Mouse (Mus musculus) megakaryocyte, embryonic 14.5 days (primary cell): ENCODE measurements around the gene Lhx4. TPM values are rescaled to one million over a fixed set of nuclear protein-coding genes. Genes with fewer than 3 reads are reported as not detected.
A peak's percentile ranks its signal among the peaks of the same experiment; 100 is the strongest.

ENCODE experiments used
- H3K27me3 ChIP-seq: replicated peaks from 2 replicates; pipeline ENCODE3; 2012; ENCODE audit warnings: inconsistent platforms
- H3K36me3 ChIP-seq: replicated peaks from 2 replicates; pipeline ENCODE3; 2012; ENCODE audit warnings: low read length, inconsistent platforms, mixed read lengths
- H3K4me1 ChIP-seq: 2 replicates; pipeline ENCODE4 v1.6.1; 2012; ENCODE audit warnings: inconsistent platforms
- H3K4me3 ChIP-seq: replicated peaks from 2 replicates; pipeline ENCODE3; 2012; ENCODE audit warnings: moderate library complexity, mild to moderate bottlenecking, inconsistent platforms
- H3K9me3 ChIP-seq: 2 replicates; pipeline ENCODE4 v1.6.1; 2012; ENCODE audit warnings: inconsistent platforms
- FLI1 ChIP-seq: IDR thresholded peaks from 2 replicates; pipeline ENCODE4 v1.6.1; 2012; ENCODE audit warnings: low read length, inconsistent platforms, mixed read lengths
- GATA1 ChIP-seq: IDR thresholded peaks from 3 replicates; pipeline ENCODE4 v1.6.1; 2012; ENCODE audit warnings: mixed read lengths, low read length, inconsistent platforms, borderline replicate concordance
- polyA plus RNA-seq: library from polyadenylated mRNA; stranded (reverse); fragments of >175 nt; gene quantifications from 2 replicates; pipeline ENCODE4 v1.2.3, GENCODE M21; 2012; ENCODE audit warnings: low replicate concordance; ENCODE audit not compliant: insufficient read depth

The Lhx4 gene
- polyA plus RNA-seq, 1 experiment = not detected

DNA sequence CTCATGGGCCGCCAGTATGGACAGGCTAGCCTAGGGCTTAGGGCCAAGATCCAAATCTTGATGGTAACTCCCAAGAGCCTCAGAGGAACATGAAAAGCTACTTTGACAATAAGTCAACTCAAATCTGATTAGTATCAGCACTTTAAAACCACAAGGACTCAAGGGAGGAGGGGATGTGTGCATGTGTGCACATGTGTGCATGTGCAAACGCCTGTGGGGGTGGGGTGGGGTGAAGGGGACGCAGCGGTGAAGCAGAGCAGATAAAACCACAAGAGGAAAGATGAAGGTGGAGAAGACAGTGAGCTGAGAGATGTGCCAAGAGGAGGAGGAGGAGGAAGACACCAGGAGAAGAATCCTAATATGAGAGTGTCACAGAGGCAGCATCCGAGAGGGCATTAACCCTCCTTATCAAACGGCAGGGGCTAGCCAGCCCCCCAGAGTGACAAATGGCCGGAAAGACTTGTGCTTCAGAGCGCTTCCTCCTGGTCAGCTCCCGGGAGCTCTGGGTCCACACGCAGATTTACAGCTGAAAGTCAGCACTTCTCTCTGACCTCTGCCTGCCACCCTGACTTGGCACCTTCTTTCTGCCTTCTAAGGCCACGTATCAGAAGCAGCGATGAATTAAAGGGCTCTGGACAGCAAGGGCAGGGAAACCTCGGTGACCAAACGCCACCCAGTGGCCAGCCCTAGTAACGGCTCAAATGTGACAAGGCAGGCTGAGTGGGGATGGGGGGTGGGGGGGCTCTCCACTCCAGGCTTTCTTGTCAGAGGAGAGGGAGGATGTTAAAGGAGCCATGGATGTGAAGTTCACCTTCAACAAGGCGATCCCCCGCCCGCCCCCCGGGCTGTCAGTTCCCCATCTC is 33.1 kb upstream of the Lhx4 start:
- Histone ChIP-seq H3K36me3 (peaks cover 100% of the 10 kb centered on the region), H3K9me3 (no peaks in the 10 kb centered on the region), H3K27me3 (no peaks in the 10 kb centered on the region), H3K4me1 (peaks cover 34% of the 10 kb centered on the region), H3K4me3 (no peak overlapping the region)
- TF ChIP-seq FLI1 (no peak), GATA1 (no peak)

DNA sequence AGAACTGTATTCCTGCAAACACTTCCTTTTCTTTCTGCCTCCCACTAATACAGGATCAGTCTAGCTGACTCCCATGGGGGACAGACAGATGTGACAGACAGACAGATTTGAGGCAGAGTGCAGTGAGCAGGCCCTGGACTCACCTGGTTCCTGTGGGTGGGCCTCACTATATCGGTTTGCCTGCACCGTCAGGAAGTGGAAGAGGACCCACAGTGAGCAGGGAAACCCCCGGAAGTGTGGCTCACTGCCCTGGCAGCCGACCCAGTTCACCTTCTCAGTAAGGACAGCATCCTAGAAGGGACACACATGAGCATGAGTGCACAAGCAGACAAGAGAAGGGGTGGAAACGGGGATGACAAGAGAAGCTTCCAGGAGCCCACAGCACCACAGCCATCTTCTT is 30.9 kb upstream of the Lhx4 start:
- H3K9me3 ChIP-seq = no peaks in the 10 kb centered on the region
- H3K4me1 ChIP-seq = peaks cover 56% of the 10 kb centered on the region
- TF ChIP-seq FLI1 = no peak
- no peak for TF ChIP-seq GATA1
- H3K4me3 ChIP-seq = no peak overlapping the region
- H3K27me3 ChIP-seq = no peaks in the 10 kb centered on the region
- peaks cover 100% of the 10 kb centered on the region for H3K36me3 ChIP-seq

GRCm38 (mm10) chr1:155777641-155778625 is 26.4 kb upstream of the Lhx4 start:
- Histone ChIP-seq H3K27me3 (peaks cover 8% of the 10 kb centered on the region), H3K4me3 (peak overlapping the region; percentile 62), H3K4me1 (peaks cover 49% of the 10 kb centered on the region), H3K9me3 (peaks cover 13% of the 10 kb centered on the region), H3K36me3 (peaks cover 88% of the 10 kb centered on the region)
- no peak for TF ChIP-seq FLI1
- no peak for TF ChIP-seq GATA1

- no peak overlapping the region for H3K4me3 ChIP-seq
- peaks cover 25% of the 10 kb centered on the region for H3K27me3 ChIP-seq
- no peak for TF ChIP-seq GATA1
- TF ChIP-seq FLI1 = no peak
- peaks cover 9% of the 10 kb centered on the region; the same call in 1 of the 2 replicates for H3K9me3 ChIP-seq
- no peaks in the 10 kb centered on the region for H3K4me1 ChIP-seq
- no peaks in the 10 kb centered on the region for H3K36me3 ChIP-seq
Observed at GRCm38 (mm10) chr1:155759167-155759566, 7.7 kb upstream of the Lhx4 start.

- Histone ChIP-seq H3K27me3 (peaks cover 29% of the 10 kb centered on the region), H3K9me3 (peaks cover 9% of the 10 kb centered on the region; the same call in 1 of the 2 replicates), H3K4me1 (no peaks in the 10 kb centered on the region), H3K4me3 (no peak overlapping the region), H3K36me3 (no peaks in the 10 kb centered on the region)
- no peak for TF ChIP-seq FLI1
- no peak for TF ChIP-seq GATA1
Observed at GRCm38 (mm10) chr1:155758711-155759110, 7.2 kb upstream of the Lhx4 start.

DNA sequence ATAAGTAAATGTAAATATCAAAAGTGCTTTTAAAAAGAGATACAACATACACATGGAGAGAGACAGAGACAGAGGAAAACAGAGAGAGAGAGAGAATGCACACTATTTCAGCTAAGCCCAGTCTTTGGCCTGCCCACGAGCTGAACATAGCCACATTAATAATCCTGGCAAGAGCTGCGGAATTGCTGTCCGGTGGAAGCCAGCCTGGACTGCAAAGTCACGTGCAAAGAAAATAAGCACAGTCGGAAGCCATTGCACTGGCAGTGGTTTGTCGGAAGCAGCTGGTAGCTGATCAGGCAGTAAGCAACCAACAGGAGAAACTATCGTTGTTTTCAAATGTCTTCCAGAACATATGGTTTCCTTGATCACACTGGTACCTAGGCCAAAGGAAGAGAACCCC is 6.1 kb upstream of the Lhx4 start:
- Histone ChIP-seq H3K36me3 (no peaks in the 10 kb centered on the region), H3K4me1 (no peaks in the 10 kb centered on the region), H3K9me3 (peaks cover 9% of the 10 kb centered on the region; the same call in 1 of the 2 replicates), H3K4me3 (no peak overlapping the region), H3K27me3 (peaks cover 36% of the 10 kb centered on the region)
- no peak for TF ChIP-seq FLI1
- no peak for TF ChIP-seq GATA1

GRCm38 (mm10) chr1:155753411-155753810 is 1.9 kb upstream of the Lhx4 start:
- no peak overlapping the region for H3K4me3 ChIP-seq
- peaks cover 61% of the 10 kb centered on the region for H3K27me3 ChIP-seq
- peaks cover 3% of the 10 kb centered on the region; the same call in 1 of the 2 replicates for H3K9me3 ChIP-seq
- TF ChIP-seq GATA1 (no peak), FLI1 (no peak)
- no peaks in the 10 kb centered on the region for H3K36me3 ChIP-seq
- H3K4me1 ChIP-seq = no peaks in the 10 kb centered on the region

- TF ChIP-seq FLI1 (no peak), GATA1 (no peak)
- peaks cover 3% of the 10 kb centered on the region; the same call in 1 of the 2 replicates for H3K9me3 ChIP-seq
- no peak overlapping the region for H3K4me3 ChIP-seq
- no peaks in the 10 kb centered on the region for H3K4me1 ChIP-seq
- H3K36me3 ChIP-seq = no peaks in the 10 kb centered on the region
- H3K27me3 ChIP-seq = peaks cover 82% of the 10 kb centered on the region
Observed at GRCm38 (mm10) chr1:155750517-155751178, 836 bp downstream of the Lhx4 start.

GRCm38 (mm10) chr1:155747911-155748310 is 3.6 kb downstream of the Lhx4 start:
- Histone ChIP-seq H3K9me3 (no peaks in the 10 kb centered on the region), H3K4me3 (no peak overlapping the region), H3K4me1 (peaks cover 6% of the 10 kb centered on the region), H3K27me3 (peaks cover 90% of the 10 kb centered on the region), H3K36me3 (no peaks in the 10 kb centered on the region)
- TF ChIP-seq FLI1 (no peak), GATA1 (no peak)
